Mouse (Mus musculus) lung, embryonic 16.5 days (tissue): ENCODE data around the gene Tns4. TPM values are rescaled to one million over a fixed set of nuclear protein-coding genes. Genes with fewer than 3 reads are reported as not detected.

Experiments used
- ATAC-seq: fragments of 200-750 bp; cut with Nextera tagmentation; 2 replicates; pipeline ENCODE4 v1.8.0; 2017; ENCODE audit warnings: low read depth, mild to moderate bottlenecking, moderate library complexity
- H3K27ac ChIP-seq: fragments of 300-500 bp; sonication (generic); 2 replicates; pipeline ENCODE4 v1.5.1; 2014; ENCODE audit warnings: mild to moderate bottlenecking, control low read depth, low read length
- H3K27me3 ChIP-seq: fragments of 300-500 bp; sonication (generic); 2 replicates; pipeline ENCODE4 v1.6.1; 2014; ENCODE audit warnings: low read depth, low read length, mixed read lengths; ENCODE audit not compliant: control insufficient read depth, insufficient read depth
- H3K36me3 ChIP-seq: fragments of 300-500 bp; sonication (generic); 2 replicates; pipeline ENCODE4 v1.6.1; 2014; ENCODE audit warnings: low read length; ENCODE audit not compliant: control insufficient read depth, insufficient read depth
- H3K4me1 ChIP-seq: fragments of 300-500 bp; sonication (generic); replicated peaks from 2 replicates; pipeline ENCODE4 v1.6.1; 2014; ENCODE audit warnings: low read length, mixed read lengths; ENCODE audit not compliant: control insufficient read depth, insufficient read depth
- H3K4me2 ChIP-seq: fragments of 300-500 bp; sonication (generic); 2 replicates; pipeline ENCODE4 v1.6.1; 2014; ENCODE audit warnings: low read depth, low read length, control low read depth
- H3K4me3 ChIP-seq: fragments of 300-500 bp; sonication (generic); 2 replicates; pipeline ENCODE4 v1.5.1; 2014; ENCODE audit warnings: mild to moderate bottlenecking, low read length, control low read depth
- H3K9ac ChIP-seq: fragments of 300-500 bp; sonication (generic); 2 replicates; pipeline ENCODE4 v1.6.1; 2014; ENCODE audit warnings: low read length, control low read depth
- H3K9me3 ChIP-seq: fragments of 300-500 bp; sonication (generic); 2 replicates; pipeline ENCODE4 v1.6.1; 2016; ENCODE audit warnings: low read length; ENCODE audit not compliant: control insufficient read depth
- WGBS: fragments of 180-500 bp; shearing (Covaris S2); extraction: QIAGEN DNeasy Blood & Tissue Kit; methylation state at CpG from one replicate; pipeline ENCODE4 v1.1.7; 2014; 5-methylcytosine and 5-hydroxymethylcytosine counted together
- polyA plus RNA-seq: library from polyadenylated mRNA; unstranded; fragments of >200 nt; fragmentation: Nextera tagmentation; extraction: Ambion mirVana; gene quantifications from 2 replicates; pipeline ENCODE4 v1.2.1, GENCODE M21; 2015

Gene Tns4
- polyA plus RNA-seq, 1 experiment from 2014 or later, result 0.39 TPM

GRCm38 (mm10) chr11:99098924-99099323 is 9.8 kb upstream of the Tns4 start:
- Histone ChIP-seq H3K9ac (no peak overlapping the region), H3K9me3 (no peaks in the 10 kb centered on the region), H3K36me3 (no peaks in the 10 kb centered on the region), H3K4me3 (no peak overlapping the region), H3K27me3 (no peaks in the 10 kb centered on the region), H3K4me2 (no peak overlapping the region), H3K27ac (no peak overlapping the region), H3K4me1 (0 out of 2 replicates have a peak, but pooled peaks cover 7% of the 10 kb centered on the region)
- no peak for ATAC-seq
- WGBS, result 91% methylated on average over 9 of the region's 9 CpGs

GRCm38 (mm10) chr11:99096996-99097774 is 8.1 kb upstream of the Tns4 start:
- no peak overlapping the region for H3K4me3 ChIP-seq
- ATAC-seq, result no peak
- no peaks in the 10 kb centered on the region for H3K9me3 ChIP-seq
- no peaks in the 10 kb centered on the region for H3K27me3 ChIP-seq
- H3K4me1 ChIP-seq, result 0 out of 2 replicates have a peak, but pooled peaks cover 7% of the 10 kb centered on the region
- 79% methylated on average over 8 of the region's 8 CpGs for WGBS
- no peak overlapping the region for H3K9ac ChIP-seq
- H3K4me2 ChIP-seq, result no peak overlapping the region
- no peaks in the 10 kb centered on the region for H3K36me3 ChIP-seq
- no peak overlapping the region for H3K27ac ChIP-seq

GRCm38 (mm10) chr11:99096417-99096816 is 7.3 kb upstream of the Tns4 start:
- no peak overlapping the region for H3K4me3 ChIP-seq
- H3K36me3 ChIP-seq, result no peaks in the 10 kb centered on the region
- H3K9ac ChIP-seq, result no peak overlapping the region
- H3K27me3 ChIP-seq, result no peaks in the 10 kb centered on the region
- H3K4me2 ChIP-seq, result no peak overlapping the region
- H3K27ac ChIP-seq, result no peak overlapping the region
- H3K4me1 ChIP-seq, result 0 out of 2 replicates have a peak, but pooled peaks cover 7% of the 10 kb centered on the region
- 68% methylated on average over 4 of the region's 4 CpGs for WGBS
- ATAC-seq, result no peak
- no peaks in the 10 kb centered on the region for H3K9me3 ChIP-seq

GRCm38 (mm10) chr11:99095759-99096158 is 6.7 kb upstream of the Tns4 start:
- Histone ChIP-seq H3K27ac (no peak overlapping the region), H3K9me3 (no peaks in the 10 kb centered on the region), H3K9ac (no peak overlapping the region), H3K4me2 (no peak overlapping the region), H3K4me1 (0 out of 2 replicates have a peak, but pooled peaks cover 7% of the 10 kb centered on the region), H3K4me3 (no peak overlapping the region), H3K36me3 (no peaks in the 10 kb centered on the region), H3K27me3 (no peaks in the 10 kb centered on the region)
- ATAC-seq, result no peak
- WGBS, result 77% methylated on average over 4 of the region's 4 CpGs

- Histone ChIP-seq H3K4me1 (0 out of 2 replicates have a peak, but pooled peaks cover 5% of the 10 kb centered on the region), H3K9ac (no peak overlapping the region), H3K36me3 (no peaks in the 10 kb centered on the region), H3K9me3 (no peaks in the 10 kb centered on the region), H3K27ac (no peak overlapping the region), H3K4me2 (no peak overlapping the region), H3K27me3 (no peaks in the 10 kb centered on the region), H3K4me3 (no peak overlapping the region)
- no peak for ATAC-seq
- 36% methylated on average over 2 of the region's 2 CpGs for WGBS
Observed at GRCm38 (mm10) chr11:99094911-99095676, 6.0 kb upstream of the Tns4 start.

DNA sequence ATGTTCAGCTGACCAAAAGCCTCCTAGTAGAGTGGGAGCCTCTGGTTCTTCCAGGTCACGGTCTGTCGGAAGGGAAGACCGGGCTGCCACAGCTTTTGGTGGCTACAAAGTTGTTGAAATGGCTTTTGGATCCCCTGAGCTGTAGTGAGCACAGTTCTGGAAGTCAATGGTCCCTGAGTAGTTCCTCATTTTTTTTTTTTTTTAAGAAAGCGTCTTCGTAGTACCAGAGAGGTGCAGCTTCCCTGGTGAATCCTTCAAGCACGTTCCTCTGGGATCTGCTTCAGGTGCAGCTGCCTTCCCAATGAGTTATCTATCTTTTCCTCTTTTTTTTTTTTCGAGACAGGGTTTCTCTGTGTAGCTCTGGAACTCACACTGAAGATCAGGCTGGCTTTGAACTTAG is 4.6 kb upstream of the Tns4 start:
- H3K9ac ChIP-seq, result no peak overlapping the region
- WGBS, result 84% methylated on average over 7 of the region's 7 CpGs
- no peak overlapping the region for H3K4me2 ChIP-seq
- ATAC-seq, result no peak
- H3K27me3 ChIP-seq, result no peaks in the 10 kb centered on the region
- H3K27ac ChIP-seq, result no peak overlapping the region
- no peaks in the 10 kb centered on the region for H3K9me3 ChIP-seq
- H3K4me3 ChIP-seq, result no peak overlapping the region
- no peaks in the 10 kb centered on the region for H3K4me1 ChIP-seq
- H3K36me3 ChIP-seq, result no peaks in the 10 kb centered on the region

DNA sequence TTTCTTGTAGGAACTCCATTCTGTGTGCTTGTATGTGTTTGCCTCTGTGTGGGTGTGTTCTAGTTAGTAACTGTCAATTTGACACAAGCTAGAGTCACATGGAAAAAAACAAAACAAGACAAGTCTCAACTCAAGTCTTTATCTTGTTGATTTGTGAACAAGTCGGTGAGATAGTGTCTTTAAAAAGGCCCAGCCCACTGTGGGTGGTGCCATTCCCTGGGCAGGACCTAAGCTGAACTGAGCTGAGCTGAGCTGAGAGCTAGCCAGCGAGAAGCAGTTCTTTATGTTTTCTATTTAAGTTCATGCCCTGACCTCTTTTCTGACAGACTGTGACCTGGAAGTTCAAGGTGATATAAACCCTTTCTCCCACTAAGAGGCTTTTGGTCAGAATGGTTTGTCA is 2.6 kb upstream of the Tns4 start:
- no peak for ATAC-seq
- Histone ChIP-seq H3K9me3 (no peaks in the 10 kb centered on the region), H3K9ac (no peak overlapping the region), H3K4me3 (no peak overlapping the region), H3K27ac (no peak overlapping the region), H3K36me3 (no peaks in the 10 kb centered on the region), H3K4me1 (no peaks in the 10 kb centered on the region), H3K4me2 (no peak overlapping the region), H3K27me3 (no peaks in the 10 kb centered on the region)
- 49% methylated on average over 2 of the region's 2 CpGs for whole genome bisulfite sequencing

- Histone ChIP-seq H3K9ac (no peak overlapping the region), H3K36me3 (no peaks in the 10 kb centered on the region), H3K9me3 (no peaks in the 10 kb centered on the region), H3K27ac (no peak overlapping the region), H3K4me3 (no peak overlapping the region), H3K27me3 (no peaks in the 10 kb centered on the region), H3K4me1 (no peaks in the 10 kb centered on the region), H3K4me2 (no peak overlapping the region)
- 88% methylated on average over 8 of the region's 8 CpGs for WGBS
- ATAC-seq, result no peak
Observed at GRCm38 (mm10) chr11:99090391-99090790, 1.3 kb upstream of the Tns4 start.

GRCm38 (mm10) chr11:99088486-99088885 is 620 bp downstream of the Tns4 start:
- no peaks in the 10 kb centered on the region for H3K4me1 ChIP-seq
- no peak overlapping the region for H3K4me3 ChIP-seq
- no peaks in the 10 kb centered on the region for H3K27me3 ChIP-seq
- H3K36me3 ChIP-seq, result no peaks in the 10 kb centered on the region
- H3K4me2 ChIP-seq, result no peak overlapping the region
- no peak overlapping the region for H3K27ac ChIP-seq
- H3K9ac ChIP-seq, result no peak overlapping the region
- ATAC-seq, result no peak
- WGBS, result 42% methylated on average over 2 of the region's 2 CpGs
- H3K9me3 ChIP-seq, result no peaks in the 10 kb centered on the region
